Comparison of ENCODE assay signal across 9 mouse cellular contexts in the genomic region with DNA sequence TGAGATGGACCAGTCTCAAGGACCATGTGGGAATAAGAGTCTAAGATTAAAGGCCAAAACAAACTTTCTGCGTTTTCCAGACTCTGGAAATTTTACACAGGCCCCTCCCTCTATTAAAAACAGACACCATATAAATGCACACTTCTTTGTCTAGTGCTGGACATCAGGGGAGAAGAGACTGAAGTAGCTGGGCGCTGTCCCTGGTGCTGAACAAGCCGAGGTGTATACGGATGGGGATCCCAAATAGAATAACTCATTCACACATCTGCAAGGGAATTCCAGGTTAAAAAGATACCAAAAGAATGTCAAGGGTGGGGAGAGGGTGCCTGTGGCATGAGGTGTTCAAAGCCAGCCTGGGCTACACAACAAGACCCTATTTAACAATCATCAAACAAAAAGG.
DNase-seq lines count a peak whose midpoint lies in the region; ATAC-seq lines count a peak whose summit lies in the region.
"Had no signal": no experiment of that assay in that cellular context is flagged by ENCODE, and none has a peak within 500 bp of the region (broad histone marks: within the 10 kb centered on the region; RNA-seq: fewer than 3 reads in every experiment).

No protein-coding gene starts in this region.

- H3K4me1 ChIP-seq in intestine, embryonic 15.5 days (replicated peaks) = no peaks in the 10 kb centered on the region

- no peak overlapping the region for H3K4me2 ChIP-seq in intestine, embryonic 15.5 days (replicated peaks)

- WGBS in intestine, embryonic 15.5 days = 7% methylated on average over 4 of the region's 4 CpGs

- H3K27ac ChIP-seq in intestine, embryonic 15.5 days = no peak overlapping the region

- no peak overlapping the region for H3K9ac ChIP-seq in intestine, embryonic 15.5 days

- no peaks in the 10 kb centered on the region for H3K27me3 ChIP-seq in intestine, embryonic 15.5 days (replicated peaks)

- H3K9me3 ChIP-seq in intestine, embryonic 15.5 days = no peaks in the 10 kb centered on the region

- H3K36me3 ChIP-seq in intestine, embryonic 15.5 days = no peaks in the 10 kb centered on the region

- DNase-seq in CD4-positive, CD25-positive, alpha-beta regulatory T cell, adult 2 months (ENCODE audit: low read depth, low spot score) = peak; percentile 20
- peak; percentile 2 to 30 for DNase-seq in urinary bladder, adult 18-20 months (ENCODE audit: low spot score in 2 of 2)
- DNase-seq in urinary bladder, postnatal 10 days (ENCODE audit: low spot score) = no peak
- DNase-seq in kidney, adult 9 months = peak; percentile 47
- DNase-seq in ovary, postnatal 14 days (ENCODE audit: low spot score) = peak; percentile 43
- DNase-seq in cerebellum, postnatal 4 days (ENCODE audit: low spot score in 2 of 2) = no peak

- no peak for ATAC-seq in CD4-positive, CD25-positive, alpha-beta regulatory T cell, adult 4 months
- no peak for ATAC-seq in intestine, embryonic 15.5 days

- H3K4me3 ChIP-seq in intestine, embryonic 15.5 days (replicated peaks) = no peak overlapping the region
- H3K4me3 ChIP-seq: erythroblast, embryonic 14.5 days had no signal

Comparison
In these comparisons a context has a peak if more than half of its experiments do, and no peak if none do; other contexts are left out.
1. DNase-seq: peak in CD4-positive, CD25-positive, alpha-beta regulatory T cell, adult 2 months (single experiment), urinary bladder, adult 18-20 months (2 of 2), kidney, adult 9 months (single experiment) and ovary, postnatal 14 days (single experiment); none in urinary bladder, postnatal 10 days (single experiment) and cerebellum, postnatal 4 days (0 of 2).